Mouse (Mus musculus): ENCODE measurements at regions not wholly inside any gene's neighbourhood (a gene's known extent, or its start where the extent isn't known, plus 50 kb on each side); places are given as distances from the start of the nearest gene placed in this dataset.

DNA sequence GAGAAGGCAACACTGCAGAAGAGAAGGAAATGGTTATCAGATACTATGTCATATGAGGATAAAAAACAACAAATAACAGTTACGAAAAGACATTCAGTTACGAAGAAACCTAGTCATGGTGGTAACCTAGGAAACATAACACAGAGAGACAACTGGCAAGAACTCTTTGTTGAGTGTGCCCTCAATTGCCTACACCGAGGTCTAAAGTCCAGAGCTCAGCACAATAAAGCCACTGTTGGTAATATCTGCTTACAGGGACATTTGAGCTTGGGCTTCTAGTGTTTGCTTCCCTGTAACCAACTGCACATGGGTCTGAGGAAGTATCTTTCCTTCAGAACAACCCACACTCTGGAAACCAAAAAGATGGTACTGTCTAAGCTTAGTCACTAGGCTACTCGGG, 309.9 kb downstream of the Rwdd3 start:
- no peak overlapping the region for H3K4me3 ChIP-seq (replicated peaks; ENCODE audit: insufficient read depth, low read depth, low read length)
- 82% methylated on average over 4 of the region's 4 CpGs for WGBS
- no peak overlapping the region for H3K27ac ChIP-seq (ENCODE audit: insufficient read depth, low read length)
- no peak for DNase-seq
- TF ChIP-seq POLR2A (IDR thresholded peaks at IDR 0.05; ENCODE audit: borderline replicate concordance, insufficient read depth, low read length): no peak
- no peak for TF ChIP-seq CTCF (IDR thresholded peaks at IDR 0.05; ENCODE audit: borderline replicate concordance, insufficient read depth, low read depth, low read length)
- peaks cover 7% of the 10 kb centered on the region; the same call in 1 of the 2 replicates for H3K4me1 ChIP-seq (ENCODE audit: control insufficient read depth, insufficient read depth, low read length)
- H3K27me3 ChIP-seq (ENCODE audit: control insufficient read depth, insufficient read depth, low read length): no peaks in the 10 kb centered on the region

- H3K27ac ChIP-seq (ENCODE audit: insufficient read depth, low read length): peak overlapping the region; percentile 87
Observed at GRCm38 (mm10) chr3:120858281-120858680, 313.2 kb downstream of the Rwdd3 start.

DNA sequence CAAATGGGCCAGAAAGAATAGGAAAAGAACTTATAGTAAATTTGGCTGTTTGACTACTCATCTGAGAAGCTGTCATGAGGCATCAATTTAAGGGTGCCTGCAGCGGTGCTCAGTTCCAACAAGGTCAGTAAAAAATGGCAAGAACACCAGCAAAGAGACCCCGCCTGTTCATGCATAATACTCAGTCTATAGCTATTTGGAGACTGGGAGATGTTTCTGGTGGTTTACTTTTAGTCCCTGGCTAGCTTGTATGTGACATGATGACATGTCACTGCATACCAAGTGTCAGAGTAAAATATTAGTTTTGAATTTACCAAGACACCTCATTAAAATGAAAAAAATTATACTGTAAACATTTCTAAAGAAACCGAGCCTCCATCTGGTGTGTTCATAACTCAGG, 317.2 kb downstream of the Rwdd3 start:
- no peak for TF ChIP-seq CTCF (IDR thresholded peaks at IDR 0.05; ENCODE audit: borderline replicate concordance, insufficient read depth, low read depth, low read length)
- TF ChIP-seq POLR2A (IDR thresholded peaks at IDR 0.05; ENCODE audit: borderline replicate concordance, insufficient read depth, low read length): no peak
- no peak for DNase-seq
- Histone ChIP-seq H3K4me3 (replicated peaks; ENCODE audit: insufficient read depth, low read depth, low read length) (no peak overlapping the region), H3K27ac (ENCODE audit: insufficient read depth, low read length) (no peak overlapping the region), H3K27me3 (ENCODE audit: control insufficient read depth, insufficient read depth, low read length) (no peaks in the 10 kb centered on the region), H3K4me1 (ENCODE audit: control insufficient read depth, insufficient read depth, low read length) (peaks cover 3% of the 10 kb centered on the region; the same call in 1 of the 2 replicates)
- WGBS: 87% methylated on average over 3 of the region's 3 CpGs

More at GRCm38 (mm10) chr3:120858281-120858680, 313.2 kb downstream of the Rwdd3 start:
- DNase-seq: peak; percentile 78 to 93
- Histone ChIP-seq H3K4me3 (replicated peaks; ENCODE audit: insufficient read depth, low read depth, low read length) (peak overlapping the region; percentile 33), H3K27me3 (ENCODE audit: control insufficient read depth, insufficient read depth, low read length) (no peaks in the 10 kb centered on the region), H3K4me1 (ENCODE audit: control insufficient read depth, insufficient read depth, low read length) (peaks cover 5% of the 10 kb centered on the region; the same call in 1 of the 2 replicates)
- TF ChIP-seq POLR2A (IDR thresholded peaks at IDR 0.05; ENCODE audit: borderline replicate concordance, insufficient read depth, low read length) (no peak), CTCF (IDR thresholded peaks at IDR 0.05; ENCODE audit: borderline replicate concordance, insufficient read depth, low read depth, low read length) (no peak)
- WGBS: 8% methylated on average over 13 of the region's 13 CpGs

DNA sequence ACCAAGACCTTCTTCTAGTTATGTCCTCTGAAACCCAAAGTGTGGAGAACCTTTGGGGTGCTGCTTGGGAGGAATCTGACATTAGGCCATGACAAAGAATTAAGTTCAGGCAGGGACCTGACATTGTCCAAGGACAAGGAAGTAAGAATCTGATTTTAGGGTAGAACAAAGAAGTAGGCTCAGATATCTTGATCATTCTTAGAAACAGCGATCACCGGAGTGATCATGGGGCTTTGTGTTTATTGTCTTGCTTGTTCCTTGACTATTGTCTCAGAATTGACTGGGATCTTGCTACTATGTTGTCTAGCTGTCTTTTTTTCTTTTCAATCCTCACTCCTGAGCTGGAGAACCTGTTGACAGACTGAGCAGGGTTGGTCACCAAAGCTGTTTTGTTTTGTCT, 327.9 kb downstream of the Rwdd3 start:
- DNase-seq: no peak
- Histone ChIP-seq H3K27ac (ENCODE audit: insufficient read depth, low read length) (no peak overlapping the region), H3K4me1 (ENCODE audit: control insufficient read depth, insufficient read depth, low read length) (no peaks in the 10 kb centered on the region), H3K27me3 (ENCODE audit: control insufficient read depth, insufficient read depth, low read length) (no peaks in the 10 kb centered on the region), H3K4me3 (replicated peaks; ENCODE audit: insufficient read depth, low read depth, low read length) (no peak overlapping the region)
- no peak for TF ChIP-seq POLR2A (IDR thresholded peaks at IDR 0.05; ENCODE audit: borderline replicate concordance, insufficient read depth, low read length)
- TF ChIP-seq CTCF (IDR thresholded peaks at IDR 0.05; ENCODE audit: borderline replicate concordance, insufficient read depth, low read depth, low read length): no peak
- WGBS: 84% methylated on average over 2 of the region's 2 CpGs

- H3K27ac ChIP-seq (ENCODE audit: insufficient read depth, low read length): no peak overlapping the region
- DNase-seq: no peak
- WGBS: 98% methylated on average over 19 of the region's 19 CpGs
- H3K4me3 ChIP-seq (replicated peaks; ENCODE audit: insufficient read depth, low read depth, low read length): no peak overlapping the region
- no peak for TF ChIP-seq POLR2A (IDR thresholded peaks at IDR 0.05; ENCODE audit: borderline replicate concordance, insufficient read depth, low read length)
- no peak for TF ChIP-seq CTCF (IDR thresholded peaks at IDR 0.05; ENCODE audit: borderline replicate concordance, insufficient read depth, low read depth, low read length)
- peaks cover 2% of the 10 kb centered on the region; the same call in 1 of the 2 replicates for H3K4me1 ChIP-seq (ENCODE audit: control insufficient read depth, insufficient read depth, low read length)
- no peaks in the 10 kb centered on the region for H3K27me3 ChIP-seq (ENCODE audit: control insufficient read depth, insufficient read depth, low read length)
Observed at GRCm38 (mm10) chr3:120823536-120823935, 348.0 kb downstream of the Rwdd3 start.

GRCm38 (mm10) chr3:120811901-120812300, 359.6 kb downstream of the Rwdd3 start:
- no peaks in the 10 kb centered on the region; the same call in 1 of the 2 replicates for H3K4me1 ChIP-seq (ENCODE audit: control insufficient read depth, insufficient read depth, low read length)
- H3K27me3 ChIP-seq (ENCODE audit: control insufficient read depth, insufficient read depth, low read length): no peaks in the 10 kb centered on the region
- no peak overlapping the region for H3K4me3 ChIP-seq (replicated peaks; ENCODE audit: insufficient read depth, low read depth, low read length)
- no peak for DNase-seq
- 85% methylated on average over 2 of the region's 2 CpGs for WGBS
- no peak overlapping the region for H3K27ac ChIP-seq (ENCODE audit: insufficient read depth, low read length)
- TF ChIP-seq CTCF (IDR thresholded peaks at IDR 0.05; ENCODE audit: borderline replicate concordance, insufficient read depth, low read depth, low read length) (no peak), POLR2A (IDR thresholded peaks at IDR 0.05; ENCODE audit: borderline replicate concordance, insufficient read depth, low read length) (no peak)

DNA sequence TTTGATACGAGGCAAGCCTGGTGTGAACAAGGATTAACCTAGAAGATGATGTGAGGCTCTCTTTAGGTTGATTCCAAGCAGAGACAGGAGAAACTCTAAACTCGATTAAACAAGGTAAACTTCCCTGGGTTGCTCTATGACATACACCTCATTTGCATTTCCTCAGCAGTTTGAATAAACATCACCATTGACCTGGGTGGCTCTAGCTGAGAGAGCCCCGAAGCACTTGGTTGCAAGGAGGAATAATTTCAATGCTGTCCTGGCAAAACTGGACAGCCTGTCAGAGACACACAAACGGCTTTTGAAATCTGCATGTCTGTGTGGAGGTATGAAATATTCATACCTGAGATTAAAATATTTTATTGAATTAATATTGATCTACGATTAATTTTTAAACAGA, 361.0 kb downstream of the Rwdd3 start:
- DNase-seq: no peak
- H3K27ac ChIP-seq (ENCODE audit: insufficient read depth, low read length): no peak overlapping the region
- H3K4me3 ChIP-seq (replicated peaks; ENCODE audit: insufficient read depth, low read depth, low read length): no peak overlapping the region
- H3K27me3 ChIP-seq (ENCODE audit: control insufficient read depth, insufficient read depth, low read length): no peaks in the 10 kb centered on the region
- TF ChIP-seq POLR2A (IDR thresholded peaks at IDR 0.05; ENCODE audit: borderline replicate concordance, insufficient read depth, low read length) (no peak), CTCF (IDR thresholded peaks at IDR 0.05; ENCODE audit: borderline replicate concordance, insufficient read depth, low read depth, low read length) (no peak)
- no peaks in the 10 kb centered on the region; the same call in 1 of the 2 replicates for H3K4me1 ChIP-seq (ENCODE audit: control insufficient read depth, insufficient read depth, low read length)
- 79% methylated on average over 5 of the region's 5 CpGs for WGBS

DNA sequence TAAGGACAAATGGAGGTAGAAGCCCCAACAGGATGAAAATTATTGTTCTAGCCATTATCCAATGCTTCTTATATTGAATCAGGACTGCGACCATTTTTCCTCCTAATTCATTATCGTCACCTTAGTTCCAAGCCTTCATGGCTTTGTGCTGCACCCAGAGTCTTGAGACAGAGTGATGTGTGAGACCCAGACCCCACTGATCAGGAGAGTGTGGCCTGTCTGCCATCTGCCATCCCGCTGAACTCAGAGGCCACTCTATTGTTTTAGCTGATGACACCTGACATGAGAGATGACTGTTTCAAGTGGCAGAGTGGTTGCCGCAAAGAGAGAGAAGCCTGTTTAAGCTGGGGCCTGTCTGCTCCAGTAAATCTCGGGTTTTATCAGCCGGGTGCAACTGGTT, 361.4 kb downstream of the Rwdd3 start:
- Histone ChIP-seq H3K4me1 (ENCODE audit: control insufficient read depth, insufficient read depth, low read length) (no peaks in the 10 kb centered on the region; the same call in 1 of the 2 replicates), H3K27ac (ENCODE audit: insufficient read depth, low read length) (no peak overlapping the region), H3K27me3 (ENCODE audit: control insufficient read depth, insufficient read depth, low read length) (no peaks in the 10 kb centered on the region), H3K4me3 (replicated peaks; ENCODE audit: insufficient read depth, low read depth, low read length) (no peak overlapping the region)
- WGBS: 62% methylated on average over 6 of the region's 6 CpGs
- no peak for DNase-seq
- TF ChIP-seq CTCF (IDR thresholded peaks at IDR 0.05; ENCODE audit: borderline replicate concordance, insufficient read depth, low read depth, low read length): no peak
- no peak for TF ChIP-seq POLR2A (IDR thresholded peaks at IDR 0.05; ENCODE audit: borderline replicate concordance, insufficient read depth, low read length)
